Mouse (Mus musculus): ENCODE results near the gene Ccdc103. TPM values are rescaled to one million over a fixed set of nuclear protein-coding genes. Genes with fewer than 3 reads are reported as not detected.

Ccdc103 gene
- 1 to 10 TPM; 1.6 to 2.4 TPM for total RNA-seq (2021)

DNA sequence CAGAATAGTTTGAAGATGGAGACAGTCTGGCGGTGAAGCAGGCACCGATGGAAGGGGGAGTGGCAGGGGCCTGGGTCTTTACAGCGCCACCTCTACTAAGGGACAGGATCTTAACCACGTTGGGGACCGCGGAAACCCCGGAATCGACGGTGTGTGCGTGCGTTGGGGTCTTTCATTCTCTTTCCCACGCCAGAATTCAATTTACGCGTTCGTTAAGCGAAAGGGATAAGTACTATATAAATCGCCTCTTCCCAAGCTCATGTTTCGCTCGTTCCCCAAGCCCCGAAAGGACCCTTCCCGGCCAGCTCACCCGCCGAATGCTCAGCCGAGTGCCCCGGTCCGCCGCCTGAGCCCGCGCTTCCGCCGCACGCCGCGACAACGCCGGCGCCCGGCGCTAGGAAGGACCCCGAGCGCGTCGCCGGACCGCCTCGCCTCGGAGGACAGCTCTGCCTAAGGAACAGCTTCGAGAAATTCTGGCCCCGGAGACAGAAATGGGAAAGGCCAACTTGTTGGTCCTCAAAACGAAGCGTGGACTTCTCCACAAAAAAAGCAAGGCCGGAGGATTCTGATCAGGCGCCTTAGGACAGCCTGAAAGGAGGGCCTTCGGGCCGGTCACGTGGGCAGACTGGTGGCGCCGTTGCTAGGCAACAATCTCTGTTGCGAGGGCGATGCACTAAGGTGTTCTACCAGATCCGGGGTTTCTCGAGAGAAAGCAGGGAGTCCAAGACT lies at the start of gene Ccdc103, which contains the start of gene Eftud2:
Gene Ccdc103, plus strand, starts transcription at position 620 of the 729 bp plus-strand sequence.
Gene Eftud2, minus strand, starts transcription at position 401 of the 729 bp plus-strand sequence.
- DNase-seq = peak; percentile 93 to 94

DNA sequence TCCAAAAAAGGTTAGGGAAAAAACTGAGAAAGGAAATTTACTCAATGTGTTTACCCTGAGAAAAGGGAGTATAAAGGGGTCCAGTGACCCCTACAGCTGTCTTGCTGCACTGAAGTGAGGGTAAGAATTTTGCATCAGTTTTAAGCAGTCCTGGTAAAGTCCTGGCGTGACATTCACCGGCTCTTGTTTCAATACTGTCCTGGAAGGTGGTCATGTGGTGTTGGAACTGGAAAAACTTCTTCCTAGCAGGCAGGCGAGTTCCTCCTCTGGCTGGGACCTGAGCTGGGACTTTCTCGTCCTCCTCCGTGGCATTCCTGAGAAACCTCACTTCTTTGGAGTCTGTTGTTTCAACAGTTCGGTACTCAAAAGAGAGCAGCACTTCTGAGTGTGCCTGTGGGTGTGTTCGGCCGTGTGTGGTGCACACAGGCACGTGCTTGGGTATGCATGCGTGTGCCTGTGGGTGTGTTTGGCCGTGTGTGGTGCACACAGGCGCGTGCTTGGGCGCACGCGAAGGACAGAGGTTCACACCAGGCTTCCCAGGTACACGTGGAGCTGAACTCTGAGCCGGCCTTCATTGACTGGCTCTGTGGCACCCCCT lies 48.2 kb upstream of the Ccdc103 start:
- DNase-seq = no peak

DNA sequence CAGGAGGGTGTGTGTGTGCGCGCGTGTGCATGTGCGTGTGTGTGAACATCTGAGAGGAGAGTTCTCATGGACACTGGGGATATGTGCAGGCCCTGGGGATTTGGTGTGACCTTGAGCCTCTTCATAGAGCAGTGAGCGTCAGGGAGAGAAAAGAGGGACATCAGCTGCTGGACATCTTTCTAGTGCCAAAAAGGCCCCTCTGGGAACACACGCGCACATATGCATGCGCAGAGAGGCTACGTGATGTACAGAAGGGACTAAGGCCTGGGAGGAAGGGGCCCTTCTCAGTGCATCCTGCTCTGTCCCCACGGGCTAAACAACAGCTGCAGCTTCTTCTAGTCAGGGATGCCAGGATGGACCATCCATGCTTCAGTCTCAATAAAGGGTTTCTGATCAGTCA lies 46.8 kb upstream of the Ccdc103 start:
- DNase-seq = no peak

DNA sequence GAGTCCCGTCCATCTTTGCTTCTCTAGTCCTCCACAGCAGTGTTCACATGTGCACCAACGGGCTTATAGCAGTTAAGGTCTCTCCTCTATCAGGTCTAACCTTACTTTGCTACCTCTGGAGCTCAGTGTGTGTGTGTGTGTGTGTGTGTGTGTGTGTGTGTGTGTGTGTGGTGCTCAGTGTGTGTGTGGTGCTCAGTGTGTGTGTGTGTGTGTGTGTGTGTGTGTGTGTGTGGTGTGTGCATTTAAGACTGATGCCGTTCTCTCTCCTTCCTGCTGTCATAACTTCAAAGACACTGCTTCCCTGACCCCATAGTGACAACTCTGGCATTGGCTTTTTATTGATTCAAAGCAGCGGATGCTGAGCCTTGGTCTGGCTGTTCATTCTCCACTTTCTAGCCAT lies 45.5 kb upstream of the Ccdc103 start, which contains the start of gene Higd1b:
Gene Higd1b, plus strand, starts transcription at position 301 of the 400 bp plus-strand sequence.
- DNase-seq = no peak

DNA sequence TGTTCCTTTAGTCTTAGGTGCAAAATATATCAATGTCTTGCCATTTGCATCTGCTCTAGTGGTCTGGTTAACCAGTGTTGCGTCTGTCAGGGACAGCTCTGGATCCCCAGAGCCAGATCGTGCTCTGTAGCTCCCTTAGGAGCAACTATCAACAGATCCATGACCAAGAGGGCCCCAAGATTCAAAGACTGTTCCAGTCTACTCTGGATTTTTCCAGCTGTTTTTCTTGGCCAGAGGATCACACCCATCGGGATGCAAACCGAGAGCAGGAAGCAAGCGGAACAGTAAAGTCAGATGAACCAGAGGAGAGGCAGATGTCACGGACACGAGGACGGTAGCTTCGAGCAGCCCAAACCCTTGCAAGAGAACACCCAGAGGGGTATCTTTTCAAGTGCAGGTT lies 44.9 kb upstream of the Ccdc103 start:
- no peak for DNase-seq

DNA sequence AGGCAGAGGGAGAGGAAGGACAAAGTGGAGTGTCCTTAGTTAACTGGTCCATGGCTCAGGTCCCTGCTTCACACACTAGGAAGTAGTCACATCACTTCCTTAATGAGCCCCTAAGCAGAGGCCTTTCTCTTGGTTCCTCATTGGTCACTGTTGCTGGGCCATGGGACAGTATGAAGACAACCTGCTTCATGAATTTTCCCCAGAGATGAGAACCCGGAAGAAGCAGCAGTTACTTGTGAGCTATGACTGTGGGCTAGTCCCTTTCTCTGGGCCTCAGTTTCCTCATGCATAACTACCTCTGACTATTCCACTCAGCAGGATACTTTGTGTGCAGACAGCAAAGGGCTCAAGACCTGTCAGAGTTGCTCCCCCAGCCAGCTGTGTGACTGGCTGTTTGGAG lies 43.6 kb upstream of the Ccdc103 start:
- no peak for DNase-seq

DNA sequence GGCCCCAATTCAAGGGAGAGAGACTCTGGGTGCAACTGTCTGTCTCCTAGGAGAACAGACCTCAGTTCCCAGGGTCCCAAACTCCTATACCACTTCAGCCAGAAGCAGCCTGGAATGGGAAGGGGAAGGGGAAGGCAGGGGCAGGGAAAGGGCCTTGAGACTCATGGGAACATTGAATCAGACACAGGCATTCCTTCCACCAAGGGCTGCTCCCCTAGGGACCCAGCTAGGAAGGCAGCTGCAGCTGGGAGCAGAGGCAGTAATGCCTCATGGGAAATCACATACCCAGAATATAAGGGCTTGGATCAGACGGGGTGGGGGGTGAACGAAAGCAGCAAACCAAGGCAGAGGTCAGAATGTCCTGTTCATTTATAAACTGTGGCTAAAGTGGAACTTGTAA lies 42.9 kb upstream of the Ccdc103 start:
- DNase-seq = no peak

DNA sequence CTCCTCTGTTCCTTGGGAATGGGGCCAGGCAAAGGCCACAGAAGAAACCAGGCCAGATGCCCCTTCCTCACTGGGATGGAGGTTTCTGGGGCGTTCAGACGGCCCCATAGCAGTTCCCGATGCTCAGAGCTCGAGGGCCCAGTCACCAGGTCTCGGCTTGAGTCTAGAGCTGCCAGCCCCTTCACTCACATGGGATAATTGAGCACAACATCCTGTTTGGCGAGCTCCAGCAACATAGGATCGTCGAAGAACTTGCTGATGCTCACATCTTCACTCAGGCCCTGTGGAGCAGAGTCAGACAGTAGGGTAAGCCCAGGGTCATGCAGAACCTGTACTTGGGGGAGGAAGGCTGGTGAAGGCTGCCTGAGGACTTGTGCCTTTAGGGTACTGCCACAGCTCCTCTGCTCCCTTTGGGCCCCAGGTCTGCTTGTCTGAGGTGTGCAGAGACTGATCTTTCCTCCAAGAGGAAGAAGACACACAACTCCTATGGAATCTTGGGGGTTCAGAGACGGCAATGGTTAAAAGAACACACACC lies 42.3 kb upstream of the Ccdc103 start:
- DNase-seq = no peak

DNA sequence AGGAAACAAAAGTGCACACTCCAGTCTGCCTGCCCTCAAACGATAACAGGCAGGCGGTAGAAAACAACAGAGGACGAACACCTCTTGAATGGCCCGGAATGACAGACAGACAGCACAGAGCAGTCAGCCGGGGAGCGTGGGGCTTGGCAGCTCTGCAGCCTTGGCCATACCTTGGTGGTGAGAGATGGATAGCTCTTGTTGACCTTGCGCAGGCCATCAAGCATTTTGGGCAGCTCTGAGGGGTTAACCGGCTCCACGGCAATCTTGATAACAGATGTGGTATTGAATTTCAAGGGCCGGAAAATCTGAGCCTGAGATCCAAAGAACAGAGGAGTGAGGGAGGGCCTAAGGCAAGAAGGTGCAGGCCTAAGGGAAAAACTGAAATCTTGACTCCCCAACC lies 35.1 kb upstream of the Ccdc103 start:
- no peak for DNase-seq

DNA sequence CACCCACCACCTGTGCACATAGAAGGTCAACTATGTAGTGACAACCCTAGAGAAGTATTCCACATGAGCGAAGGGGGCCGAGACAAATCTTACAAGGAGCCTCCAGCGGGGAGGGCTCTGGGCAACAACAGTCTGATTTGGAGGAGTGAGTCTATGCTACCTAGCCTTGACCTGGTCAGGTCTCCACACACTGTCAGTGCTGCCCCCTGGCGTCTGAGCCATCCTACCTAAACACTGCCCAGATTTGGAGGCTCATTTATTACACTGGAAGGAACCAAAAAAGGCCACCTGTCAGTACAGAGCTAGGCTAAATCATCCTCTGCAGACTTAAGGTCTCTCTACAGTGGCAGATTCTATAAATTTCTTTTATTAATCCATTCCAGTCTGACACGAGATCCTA lies 29.1 kb upstream of the Ccdc103 start:
- DNase-seq = no peak

DNA sequence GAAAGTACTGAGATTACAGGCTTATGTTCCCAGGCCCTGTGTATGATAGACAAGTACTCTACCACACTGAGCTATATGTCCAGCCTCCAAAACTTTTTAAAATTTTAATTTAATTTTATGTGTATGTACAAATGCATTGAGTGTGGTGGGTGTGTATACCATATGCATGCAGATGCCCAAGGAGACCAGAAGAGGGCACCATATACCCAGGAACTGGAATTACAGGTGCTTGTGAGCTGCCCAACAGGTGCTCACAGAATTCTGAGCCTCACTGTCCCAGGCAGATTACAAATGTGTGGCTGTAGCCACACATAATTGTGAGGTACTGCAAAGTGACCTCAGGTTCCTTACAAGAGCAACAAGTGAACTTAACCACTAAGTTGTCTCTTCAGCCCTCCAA lies 27.2 kb upstream of the Ccdc103 start:
- no peak for DNase-seq

DNA sequence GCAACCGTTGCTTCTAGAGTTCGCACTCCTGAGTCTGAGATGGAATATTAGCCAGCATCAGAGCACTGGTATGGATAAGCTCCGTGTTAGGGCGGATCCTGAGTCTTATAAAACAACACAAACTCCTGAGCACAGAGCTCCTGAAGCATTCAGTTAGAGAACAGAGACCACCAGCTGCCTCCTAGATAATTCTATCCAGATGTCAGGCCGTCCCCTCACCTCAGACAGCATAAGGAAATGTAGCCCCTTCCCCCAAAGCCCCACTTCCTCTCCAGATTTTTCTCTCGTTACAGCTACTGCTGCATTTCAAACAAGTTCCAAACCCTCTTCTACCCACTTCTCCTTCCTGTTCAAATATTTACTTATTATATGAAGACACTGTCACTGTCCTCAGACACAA lies 25.1 kb upstream of the Ccdc103 start:
- DNase-seq = no peak

DNA sequence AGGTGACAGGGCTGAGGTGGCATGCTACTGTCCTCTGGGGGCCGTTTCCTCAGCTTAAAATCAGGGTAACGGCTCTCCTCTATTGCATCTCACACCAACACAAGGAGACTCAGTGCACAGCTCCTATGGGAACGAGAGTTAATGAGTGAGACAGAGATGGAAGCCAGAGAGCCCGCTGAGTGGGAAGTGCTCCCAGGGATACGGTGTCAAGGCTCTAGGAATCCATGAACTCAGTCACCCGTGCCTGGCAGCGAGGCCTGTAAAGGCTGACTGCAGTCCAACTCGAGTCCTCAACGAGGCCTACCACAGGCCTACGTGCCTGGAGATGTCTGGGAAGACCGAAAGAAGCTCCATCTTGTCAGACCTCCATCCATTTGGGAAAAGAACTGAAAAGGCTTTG lies 22.1 kb upstream of the Ccdc103 start:
- DNase-seq = no peak

DNA sequence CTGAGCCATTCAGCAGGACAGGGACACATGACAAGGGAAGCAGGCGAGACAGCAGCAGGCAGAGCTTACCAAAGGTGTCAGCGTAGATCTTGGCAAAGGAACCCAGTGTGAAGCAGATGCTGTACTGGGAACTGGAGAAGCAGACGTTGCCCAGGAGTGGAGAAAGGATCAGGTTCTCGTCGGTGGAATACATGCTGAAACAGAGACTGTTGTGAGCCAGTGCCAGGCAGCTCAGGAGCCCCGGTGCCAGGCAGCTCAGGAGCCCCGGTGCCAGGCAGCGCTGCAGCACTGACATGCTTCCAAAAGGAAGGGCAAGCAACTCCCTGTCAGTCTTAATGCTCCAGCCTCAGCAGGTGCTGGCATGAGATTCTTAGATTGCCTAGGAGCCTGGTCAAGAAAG lies 21.1 kb upstream of the Ccdc103 start:
- DNase-seq = no peak

DNA sequence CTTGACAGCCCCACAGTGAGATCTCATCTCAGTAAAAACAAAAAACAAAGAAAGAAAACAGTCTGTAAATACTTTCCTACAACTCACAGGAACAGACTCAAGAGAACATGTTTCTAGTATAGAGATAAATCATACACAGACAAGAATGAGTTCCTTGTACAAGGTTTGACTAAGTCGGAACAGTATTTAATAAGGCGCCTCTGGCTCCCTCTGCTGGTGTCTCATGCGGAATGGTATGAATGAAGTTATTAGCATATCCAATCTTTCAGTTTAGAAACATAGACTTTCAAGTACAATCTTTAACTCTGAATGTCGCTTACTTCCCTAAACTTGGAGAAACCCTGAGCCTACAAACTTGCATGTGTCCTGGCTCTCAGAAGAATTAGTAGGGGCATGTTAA lies 16.7 kb upstream of the Ccdc103 start:
- peak in 1 of 2 experiments; percentile 36 for DNase-seq

DNA sequence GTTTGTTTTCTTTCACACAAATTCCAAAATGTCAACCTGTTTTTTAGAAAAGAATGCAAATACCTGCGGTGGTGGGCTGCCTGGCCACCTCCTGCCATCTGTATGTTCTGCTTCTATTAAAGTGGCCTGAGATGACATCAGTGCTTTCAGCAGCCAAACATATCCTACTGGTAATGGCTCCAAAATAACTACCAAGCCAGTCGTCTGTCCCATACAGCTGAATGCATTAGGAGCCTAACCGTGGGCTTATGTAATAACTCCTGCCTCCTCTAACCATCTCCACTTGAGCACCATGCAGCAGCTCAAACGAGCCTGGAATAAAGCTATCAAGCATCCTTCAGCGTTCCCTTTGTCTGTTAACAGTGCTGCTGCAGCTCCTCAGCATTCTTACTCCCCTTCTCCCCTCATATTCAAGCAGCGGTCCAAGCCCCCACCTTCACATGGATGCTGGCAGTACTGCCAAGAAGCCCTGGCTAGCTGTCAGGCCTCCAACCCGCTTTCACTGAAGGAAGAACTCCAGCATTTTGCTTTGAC lies 6.1 kb upstream of the Ccdc103 start:
- DNase-seq = peak in 1 of 2 experiments; percentile 49

DNA sequence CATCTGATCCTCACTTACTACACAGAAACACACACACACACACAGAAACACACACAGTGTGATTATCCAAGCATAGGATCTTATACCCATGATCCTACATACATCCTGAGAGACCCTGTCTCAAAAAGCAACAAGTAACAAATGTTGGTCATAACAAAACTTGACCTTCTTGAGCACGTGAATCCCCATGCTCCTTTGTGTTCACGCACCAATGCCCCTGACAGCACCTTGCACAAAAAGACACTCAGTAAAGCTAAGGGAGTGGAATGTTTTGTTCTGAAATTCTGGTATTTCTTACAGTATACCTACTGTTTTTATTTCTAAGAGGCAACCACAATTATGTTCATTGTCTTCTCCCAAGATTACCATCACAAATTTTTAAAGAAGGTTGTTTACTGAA lies 1.4 kb upstream of the Ccdc103 start:
- no peak for DNase-seq

DNA sequence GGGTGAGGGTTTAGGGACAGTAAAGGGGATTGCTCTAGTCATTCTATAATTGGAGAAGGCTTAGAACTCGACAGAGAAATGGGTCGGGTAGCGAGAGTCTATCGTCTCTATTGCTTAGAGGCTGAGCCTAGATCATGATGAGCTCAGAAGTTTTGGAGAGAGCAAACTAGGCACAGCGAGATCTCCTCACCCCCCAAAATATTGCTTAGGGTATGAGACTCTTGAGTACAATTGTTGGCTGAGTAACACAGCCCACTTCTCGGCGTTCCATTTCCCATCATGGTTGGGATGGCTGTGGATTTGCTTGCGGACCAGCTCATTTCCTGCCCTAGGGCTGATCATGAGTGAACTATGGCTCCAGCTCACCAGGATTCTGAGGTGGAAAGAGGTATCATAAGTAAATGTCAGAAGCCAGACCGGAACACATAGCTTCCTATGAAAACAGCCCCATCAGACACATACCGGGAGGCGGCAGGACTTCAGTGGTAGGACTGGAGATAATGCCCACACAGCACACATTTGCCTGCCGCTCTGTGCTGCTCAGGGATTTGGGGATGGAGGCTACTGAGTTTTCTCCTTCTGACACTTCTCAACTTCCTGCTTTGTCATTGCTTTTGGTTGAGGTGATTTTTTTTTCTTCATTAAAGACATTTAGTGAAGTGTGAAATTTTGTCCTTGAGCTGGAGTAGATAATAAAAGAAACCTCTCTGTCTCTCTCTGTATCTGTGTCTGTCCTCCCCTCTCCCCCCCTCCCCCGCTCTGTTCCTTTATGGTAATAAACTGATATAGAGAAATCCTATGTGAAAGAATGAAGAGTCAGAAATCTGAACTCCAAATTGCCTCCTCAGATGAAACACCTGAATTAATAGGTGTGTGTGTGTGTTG lies 552 bp downstream of the Ccdc103 start:
- no peak for DNase-seq

DNA sequence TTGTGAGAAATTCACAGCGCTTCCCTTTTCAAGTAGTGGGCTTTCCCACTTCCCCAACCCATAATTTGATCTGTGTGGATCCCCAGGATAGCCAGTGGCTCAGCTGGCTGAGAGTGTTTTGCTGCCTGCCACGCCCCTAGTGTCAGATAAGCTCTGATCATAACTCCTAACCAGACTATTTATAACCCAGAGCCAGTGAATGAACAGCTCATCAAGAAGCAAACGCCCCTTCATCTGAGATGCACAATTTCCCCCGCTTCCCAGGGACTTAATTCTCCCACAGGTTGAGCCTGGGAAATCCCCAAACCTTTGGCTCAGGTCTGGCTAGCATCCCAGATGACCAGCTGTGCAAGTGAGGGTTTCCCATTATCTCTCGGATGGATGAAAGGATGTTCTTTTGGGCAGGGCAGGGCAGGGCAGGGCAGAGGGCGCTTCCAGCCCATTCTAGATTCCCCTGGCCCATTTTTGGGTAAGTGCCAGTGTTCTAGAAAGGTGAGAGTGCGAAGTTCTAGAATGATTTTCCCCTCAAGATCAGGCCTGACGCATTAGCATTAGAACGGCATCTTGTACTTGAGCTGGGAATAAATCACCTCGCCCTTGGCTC lies 3.7 kb downstream of the Ccdc103 start, which contains the start of gene Fam187a:
Gene Fam187a, plus strand, starts transcription at position 554 of the 604 bp plus-strand sequence.
- no peak for DNase-seq

DNA sequence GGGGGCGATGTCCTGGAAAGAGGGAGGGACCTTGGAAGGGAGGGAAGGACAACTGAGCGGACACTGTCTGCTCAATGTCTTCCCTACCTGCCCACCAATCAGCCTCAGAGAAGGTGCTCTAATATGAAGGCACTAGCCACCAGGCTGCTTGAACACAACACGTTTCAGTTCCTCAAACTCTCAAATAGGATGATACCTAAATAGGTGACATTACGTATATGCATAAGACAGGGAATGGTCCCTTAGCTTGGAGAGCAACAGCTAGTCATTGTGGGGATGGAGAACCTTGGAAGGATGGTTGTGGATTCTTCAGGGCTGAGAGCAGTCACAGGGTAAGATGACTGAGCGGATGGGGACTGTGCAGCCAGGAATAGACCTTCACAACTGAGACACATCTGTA lies 6.4 kb downstream of the Ccdc103 start:
- DNase-seq = no peak

DNA sequence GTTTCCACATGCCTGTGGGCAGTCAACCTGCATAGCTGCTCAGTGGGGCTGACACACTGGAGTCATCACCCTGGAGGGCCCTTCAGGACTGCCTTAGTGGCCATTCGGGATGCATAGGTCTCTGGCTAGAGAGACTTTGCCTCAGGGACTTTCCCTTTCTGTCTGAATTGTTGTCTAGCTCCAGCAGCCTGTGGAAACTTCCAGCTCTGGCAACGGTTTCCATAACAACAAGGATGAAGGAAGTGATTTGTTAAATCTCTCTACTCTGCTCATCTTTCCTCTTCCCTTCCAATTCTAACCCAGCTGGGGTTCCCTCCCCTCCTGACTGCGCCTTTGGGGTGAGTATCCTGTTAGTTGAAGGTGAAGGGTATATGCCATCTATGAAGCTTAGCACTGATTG lies 7.1 kb downstream of the Ccdc103 start:
- peak; percentile 55 to 65 for DNase-seq

DNA sequence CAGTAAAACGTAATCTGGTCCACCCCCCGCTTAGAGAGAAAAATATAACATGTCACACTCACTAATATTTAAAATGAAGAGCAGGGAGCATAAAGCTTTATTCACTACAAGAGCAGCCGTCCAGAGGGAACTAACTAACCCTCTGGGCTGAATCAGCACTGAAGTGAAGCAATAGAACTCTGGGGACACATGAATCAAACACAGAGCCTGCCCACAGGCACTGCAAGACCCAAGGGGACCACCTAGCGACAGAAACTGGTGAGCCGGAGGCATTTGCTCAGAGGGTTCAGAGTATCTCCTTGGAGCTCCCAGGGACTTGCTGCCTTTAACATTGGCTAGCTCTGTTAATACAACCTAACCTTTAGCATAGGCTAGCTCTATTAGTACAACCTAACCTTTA lies 9.1 kb downstream of the Ccdc103 start:
- no peak for DNase-seq

Measured in layer of hippocampus, postnatal 36 days (tissue).